Mouse (Mus musculus) intestine, postnatal 0 days (tissue): ENCODE results near the gene Icam1. TPM values are rescaled to one million over a fixed set of nuclear protein-coding genes. Genes with fewer than 3 reads are reported as not detected.
A peak's percentile ranks its signal among the peaks of the same experiment; 100 is the strongest.

ENCODE experiments used
- ATAC-seq: fragments of 200-750 bp; cut with Nextera tagmentation; 2 replicates; pipeline ENCODE4 v1.8.0; 2017; ENCODE audit warnings: mild to moderate bottlenecking, moderate TSS enrichment, moderate library complexity
- H3K27ac ChIP-seq: fragments of 300-500 bp; sonication (generic); 2 replicates; pipeline ENCODE4 v1.5.1; 2014; ENCODE audit warnings: mild to moderate bottlenecking, low read depth, low read length, moderate library complexity
- H3K27me3 ChIP-seq: fragments of 300-500 bp; sonication (generic); replicated peaks from 2 replicates; pipeline ENCODE4 v1.6.1; 2014; ENCODE audit warnings: low read length, mixed read lengths; ENCODE audit not compliant: control insufficient read depth, insufficient read depth
- H3K36me3 ChIP-seq: fragments of 300-500 bp; sonication (generic); 2 replicates; pipeline ENCODE4 v1.6.1; 2014; ENCODE audit warnings: mild to moderate bottlenecking, moderate library complexity; ENCODE audit not compliant: control insufficient read depth, insufficient read depth
- H3K4me1 ChIP-seq: fragments of 300-500 bp; sonication (generic); replicated peaks from 2 replicates; pipeline ENCODE4 v1.6.1; 2014; ENCODE audit warnings: antibody characterized with exemption, low read length, mixed read lengths; ENCODE audit not compliant: control insufficient read depth, insufficient read depth
- H3K4me2 ChIP-seq: fragments of 300-500 bp; sonication (generic); replicated peaks from 2 replicates; pipeline ENCODE4 v1.6.1; 2014; ENCODE audit warnings: low read depth, mild to moderate bottlenecking, moderate library complexity
- H3K4me3 ChIP-seq: fragments of 300-500 bp; sonication (generic); 2 replicates; pipeline ENCODE4 v1.5.1; 2014; ENCODE audit warnings: low read depth, low read length
- H3K9ac ChIP-seq: fragments of 300-500 bp; sonication (generic); 2 replicates; pipeline ENCODE4 v1.6.1; 2014; ENCODE audit warnings: mild to moderate bottlenecking, low read depth, low read length
- H3K9me3 ChIP-seq: fragments of 300-500 bp; sonication (generic); 2 replicates; pipeline ENCODE4 v1.6.1; 2016; ENCODE audit warnings: mixed run types; ENCODE audit not compliant: control insufficient read depth
- CTCF ChIP-seq: sonication (generic); IDR thresholded peaks from 2 replicates; pipeline ENCODE4 v1.5.1; 2016; ENCODE audit warnings: low read depth, mild to moderate bottlenecking, control low read depth, antibody characterized with exemption, moderate library complexity
- WGBS: fragments of 180-500 bp; shearing (Covaris S2); extraction: QIAGEN DNeasy Blood & Tissue Kit; methylation state at CpG from one replicate; pipeline ENCODE4 v1.1.7; 2014; 5-methylcytosine and 5-hydroxymethylcytosine counted together
- polyA plus RNA-seq: library from polyadenylated mRNA; unstranded; fragments of >200 nt; fragmentation: Nextera tagmentation; extraction: Ambion mirVana; gene quantifications from 2 replicates; pipeline ENCODE4 v1.2.1, GENCODE M21; 2015

Gene Icam1
- polyA plus RNA-seq = 10.2 and 11.8 TPM in 2 replicates

DNA sequence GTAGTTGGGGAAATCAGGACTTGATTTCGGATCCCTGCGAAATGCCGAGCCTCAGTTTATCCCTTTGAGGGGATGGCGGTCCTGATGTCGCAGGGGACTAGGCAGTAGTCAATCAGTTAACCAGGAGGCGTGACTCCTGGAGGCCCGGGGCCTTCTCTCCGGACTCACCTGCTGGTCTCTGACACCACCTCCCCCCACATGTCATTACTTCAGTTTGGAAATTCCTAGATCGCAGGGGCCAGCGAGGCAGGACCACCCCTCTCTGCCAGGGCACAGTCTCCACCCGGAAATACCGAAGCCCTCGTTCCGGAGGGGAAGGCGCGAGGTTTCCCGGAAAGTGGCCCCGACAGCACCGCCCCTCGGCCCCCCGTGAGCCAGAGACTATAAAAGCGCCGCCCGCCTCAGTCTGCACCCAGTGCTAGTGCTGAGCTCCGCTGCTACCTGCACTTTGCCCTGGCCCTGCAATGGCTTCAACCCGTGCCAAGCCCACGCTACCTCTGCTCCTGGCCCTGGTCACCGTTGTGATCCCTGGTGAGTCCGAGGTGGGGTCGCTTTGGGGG is at the start of gene Icam1:
Icam1 (plus strand) TSS at position 415 of the 560 bp plus-strand sequence.
- Histone ChIP-seq H3K4me2 (peak within 1 kb of the TSS; percentile 81), H3K9me3 (no peaks in the 10 kb centered on the region), H3K9ac (peak within 1 kb of the TSS; percentile 31; the same call in 1 of the 2 replicates), H3K4me1 (no peaks in the 10 kb centered on the region), H3K27ac (peak within 1 kb of the TSS; percentile 36), H3K36me3 (no peaks in the 10 kb centered on the region), H3K4me3 (peak within 1 kb of the TSS; percentile 45), H3K27me3 (no peaks in the 10 kb centered on the region)
- TF ChIP-seq CTCF = no peak
- ATAC-seq = peak; percentile 83
- WGBS = under 1% methylated on average over 30 of the region's 30 CpGs

DNA sequence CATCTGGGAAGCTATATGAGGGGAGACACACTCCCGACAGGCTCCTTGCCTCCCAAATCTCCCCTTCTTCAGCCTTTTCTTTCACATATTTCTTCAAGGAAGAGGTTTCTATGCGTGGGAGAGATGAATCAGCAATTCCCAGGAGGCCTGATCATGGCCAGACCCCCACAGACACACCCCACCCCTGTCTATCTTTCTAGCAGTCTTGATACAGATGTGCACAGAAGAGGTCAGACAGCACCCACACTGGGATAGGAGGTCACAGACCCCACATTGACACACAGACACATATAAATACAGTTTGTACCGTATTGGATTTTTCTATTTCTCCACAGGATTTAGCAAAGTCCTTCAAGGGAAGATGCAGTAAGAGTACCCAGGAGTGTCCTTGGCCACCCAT is 49.8 kb upstream of the Icam1 start:
- H3K4me2 ChIP-seq = no peak overlapping the region
- H3K4me1 ChIP-seq = no peaks in the 10 kb centered on the region
- ATAC-seq = no peak
- H3K36me3 ChIP-seq = peaks cover 28% of the 10 kb centered on the region
- no peaks in the 10 kb centered on the region for H3K27me3 ChIP-seq
- no peak for TF ChIP-seq CTCF
- H3K27ac ChIP-seq = no peak overlapping the region
- H3K4me3 ChIP-seq = no peak overlapping the region
- 81% methylated on average over 3 of the region's 3 CpGs for whole genome bisulfite sequencing
- no peak overlapping the region for H3K9ac ChIP-seq
- no peaks in the 10 kb centered on the region for H3K9me3 ChIP-seq

DNA sequence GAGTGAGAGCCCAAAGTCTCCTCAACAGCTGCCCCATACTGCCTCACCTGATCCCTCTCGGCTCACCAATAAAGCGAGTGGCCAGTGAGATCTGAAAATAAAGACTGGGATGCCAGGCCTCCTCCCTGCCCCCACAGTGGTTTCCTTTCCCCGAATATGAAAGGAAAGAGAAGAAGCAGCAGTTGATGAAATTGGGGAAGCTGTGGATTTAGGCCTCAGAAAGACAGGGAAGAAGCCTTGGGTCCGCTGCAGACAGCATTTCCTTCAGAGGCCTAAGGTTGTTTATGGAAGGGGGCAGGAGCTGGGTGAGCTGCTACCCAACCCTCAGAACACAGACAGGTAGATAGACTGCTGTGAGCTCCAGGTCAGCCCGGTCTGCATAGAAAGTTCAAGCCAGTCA is 49.0 kb upstream of the Icam1 start:
- no peak overlapping the region for H3K4me3 ChIP-seq

DNA sequence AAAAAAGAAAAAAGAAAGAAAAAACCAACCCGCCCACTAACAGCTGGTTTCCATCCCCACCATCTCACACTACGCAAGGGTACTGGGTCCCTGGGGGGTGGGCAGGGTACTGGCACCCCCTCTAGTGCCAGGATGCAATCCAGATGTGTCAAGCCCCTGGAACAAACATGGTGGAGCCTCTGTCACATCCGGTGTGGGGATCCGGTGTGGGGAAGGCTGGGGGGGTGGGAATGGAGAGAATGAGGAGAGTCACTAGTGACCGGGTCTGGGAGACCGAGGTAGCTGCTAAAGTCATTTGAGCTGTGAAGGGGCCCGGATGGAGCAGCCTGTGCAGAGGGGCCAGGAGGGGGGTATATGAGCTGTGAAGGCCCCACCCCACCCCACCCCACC is 44.0 kb upstream of the Icam1 start:
- ATAC-seq = no peak
- no peaks in the 10 kb centered on the region for H3K27me3 ChIP-seq
- peak overlapping the region; percentile 40; the same call in 1 of the 2 replicates for H3K4me2 ChIP-seq
- peaks cover 23% of the 10 kb centered on the region for H3K36me3 ChIP-seq
- H3K9ac ChIP-seq = no peak overlapping the region
- no peaks in the 10 kb centered on the region for H3K9me3 ChIP-seq
- peak overlapping the region; percentile 83 for H3K27ac ChIP-seq
- WGBS = 51% methylated on average over 7 of the region's 7 CpGs
- TF ChIP-seq CTCF = no peak
- H3K4me1 ChIP-seq = peaks cover 9% of the 10 kb centered on the region
- H3K4me3 ChIP-seq = no peak overlapping the region

More for the DNA sequence above, 49.0 kb upstream of the Icam1 start:
- Histone ChIP-seq H3K4me1 (no peaks in the 10 kb centered on the region), H3K27me3 (no peaks in the 10 kb centered on the region), H3K36me3 (peaks cover 28% of the 10 kb centered on the region), H3K4me2 (no peak overlapping the region), H3K9me3 (no peaks in the 10 kb centered on the region), H3K9ac (no peak overlapping the region), H3K27ac (no peak overlapping the region)
- ATAC-seq = no peak
- TF ChIP-seq CTCF = no peak
- 74% methylated on average over 5 of the region's 5 CpGs for WGBS

DNA sequence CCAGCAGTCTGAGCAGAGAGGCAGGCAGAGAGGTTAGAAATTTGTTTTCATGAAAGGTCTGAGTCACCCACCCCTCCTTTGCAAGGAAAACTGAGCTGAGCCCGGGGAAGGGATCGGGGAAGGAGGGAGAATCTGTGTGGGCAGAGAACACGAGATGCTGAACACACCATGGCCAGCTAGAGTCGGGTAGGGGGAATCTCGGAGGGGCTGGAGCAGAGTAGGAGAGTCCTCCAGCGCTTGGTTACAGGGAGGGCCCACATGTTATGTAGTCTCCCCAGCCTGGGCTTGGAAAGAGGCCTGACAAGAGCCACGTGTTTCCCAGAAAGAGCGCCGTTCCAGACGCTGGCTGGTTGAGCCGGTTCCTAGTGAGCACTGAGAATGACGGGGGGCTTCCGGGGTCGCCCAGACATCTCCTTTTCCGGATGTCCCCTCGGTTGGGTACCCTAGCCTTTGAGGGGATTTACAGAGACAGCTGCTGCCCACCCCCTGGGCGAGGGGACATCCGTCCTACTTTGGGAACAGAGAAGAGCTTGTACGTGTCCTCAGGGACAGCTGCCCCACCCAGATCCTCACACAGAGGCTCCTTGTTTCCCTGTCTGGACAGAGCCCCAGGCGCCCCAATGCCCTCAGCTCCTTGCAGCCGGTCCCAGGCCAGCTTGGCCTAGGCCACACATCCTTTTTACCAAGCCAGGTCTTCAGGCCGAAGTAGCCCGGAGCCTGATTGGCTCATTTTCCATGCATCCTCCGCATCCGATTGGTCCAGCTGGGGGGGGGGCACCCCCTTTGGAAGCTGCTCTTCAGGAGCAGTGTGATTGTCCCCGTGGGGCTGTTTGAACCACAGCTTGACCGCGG is 43.4 kb upstream of the Icam1 start:
- no peaks in the 10 kb centered on the region for H3K27me3 ChIP-seq
- H3K4me3 ChIP-seq = 0 out of 2 replicates have a peak overlapping the region, but pooled peaks have one; percentile 1
- peaks cover 17% of the 10 kb centered on the region for H3K36me3 ChIP-seq
- peak overlapping the region; percentile 40 for H3K4me2 ChIP-seq
- TF ChIP-seq CTCF = no peak
- WGBS = 38% methylated on average over 28 of the region's 28 CpGs
- H3K9me3 ChIP-seq = no peaks in the 10 kb centered on the region
- no peak overlapping the region for H3K9ac ChIP-seq
- H3K27ac ChIP-seq = peak overlapping the region; percentile 83
- 0 out of 2 replicates have a peak, but pooled peaks have one; percentile 8 for ATAC-seq
- H3K4me1 ChIP-seq = peaks cover 9% of the 10 kb centered on the region

DNA sequence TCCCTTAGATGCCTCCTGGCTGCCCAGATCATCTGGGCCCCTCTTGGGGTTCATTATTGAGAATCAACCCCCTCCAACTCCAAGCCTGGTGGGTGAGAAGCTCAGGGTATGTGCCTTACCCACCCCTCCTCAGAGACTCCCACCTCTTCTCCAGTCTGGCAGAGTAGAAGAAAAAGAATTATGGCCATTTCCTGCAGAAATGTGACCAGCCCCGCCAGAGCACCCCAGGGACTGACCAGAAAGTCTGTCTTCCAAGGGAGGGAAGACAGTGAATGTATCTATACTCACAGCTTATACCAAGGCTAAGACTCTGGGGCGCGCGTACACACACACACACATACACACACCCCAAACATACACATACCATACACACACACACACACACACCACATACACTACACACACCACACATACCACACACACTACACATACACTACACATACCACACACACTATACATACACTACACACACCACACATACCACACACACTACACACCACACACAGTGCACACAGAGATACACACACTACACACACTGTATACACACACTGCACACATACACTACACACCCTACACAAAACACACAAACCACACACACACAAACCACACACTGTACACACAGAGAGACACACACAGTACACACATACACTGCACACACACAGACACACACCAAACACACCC is 42.6 kb upstream of the Icam1 start:
- no peak overlapping the region for H3K9ac ChIP-seq
- ATAC-seq = no peak
- no peak for TF ChIP-seq CTCF
- 67% methylated on average over 4 of the region's 4 CpGs for WGBS
- H3K9me3 ChIP-seq = no peaks in the 10 kb centered on the region
- no peak overlapping the region; the same call in 1 of the 2 replicates for H3K27ac ChIP-seq
- no peaks in the 10 kb centered on the region for H3K27me3 ChIP-seq
- H3K4me1 ChIP-seq = peaks cover 9% of the 10 kb centered on the region
- no peak overlapping the region for H3K4me3 ChIP-seq
- peak overlapping the region; percentile 40; the same call in 1 of the 2 replicates for H3K4me2 ChIP-seq
- peaks cover 9% of the 10 kb centered on the region; the same call in 1 of the 2 replicates for H3K36me3 ChIP-seq
